Mouse (Mus musculus): ENCODE measurements around the gene Zfp423. TPM values are rescaled to one million over a fixed set of nuclear protein-coding genes. Genes with fewer than 3 reads are reported as not detected.

Zfp423 gene
- polyA plus RNA-seq, 1 experiment from 2014 or later: 40.3 TPM

GRCm38 (mm10) chr8:87734902-87735301 is 224.5 kb downstream of the Zfp423 start:
- H3K9ac ChIP-seq (ENCODE audit: low read length): no peak overlapping the region
- H3K9me3 ChIP-seq (ENCODE audit: control insufficient read depth, low read length): no peaks in the 10 kb centered on the region
- H3K36me3 ChIP-seq (ENCODE audit: control insufficient read depth, insufficient read depth, low read length): no peaks in the 10 kb centered on the region; the same call in 1 of the 2 replicates
- H3K27me3 ChIP-seq (ENCODE audit: control insufficient read depth, insufficient read depth, low read length): no peaks in the 10 kb centered on the region
- DNase-seq (ENCODE audit: low spot score, missing footprints) (no peak), ATAC-seq (ENCODE audit: low FRiP score) (no peak)
- H3K4me3 ChIP-seq (ENCODE audit: low read depth, low read length): no peak overlapping the region
- 56% methylated on average over 4 of the region's 4 CpGs for whole genome bisulfite sequencing
- no peak overlapping the region for H3K4me2 ChIP-seq
- peak overlapping the region; percentile 1; the same call in 1 of the 2 replicates for H3K27ac ChIP-seq (ENCODE audit: low read depth, low read length)
- peaks cover 25% of the 10 kb centered on the region for H3K4me1 ChIP-seq (ENCODE audit: control insufficient read depth, insufficient read depth, low read length)

- H3K4me2 ChIP-seq: no peak overlapping the region
- no peak for ATAC-seq (ENCODE audit: low FRiP score)
- no peaks in the 10 kb centered on the region for H3K9me3 ChIP-seq (ENCODE audit: control insufficient read depth, low read length)
- 0 out of 2 replicates have a peak overlapping the region, but pooled peaks have one; percentile 1 for H3K27ac ChIP-seq (ENCODE audit: low read depth, low read length)
- no peak overlapping the region for H3K9ac ChIP-seq (ENCODE audit: low read length)
- 72% methylated on average over 7 of the region's 7 CpGs for WGBS
- H3K27me3 ChIP-seq (ENCODE audit: control insufficient read depth, insufficient read depth, low read length): no peaks in the 10 kb centered on the region
- H3K4me3 ChIP-seq (ENCODE audit: low read depth, low read length): no peak overlapping the region
- peaks cover 25% of the 10 kb centered on the region for H3K4me1 ChIP-seq (ENCODE audit: control insufficient read depth, insufficient read depth, low read length)
- no peaks in the 10 kb centered on the region; the same call in 1 of the 2 replicates for H3K36me3 ChIP-seq (ENCODE audit: control insufficient read depth, insufficient read depth, low read length)
- DNase-seq (ENCODE audit: low spot score, missing footprints): no peak
These were observed 224.9 kb downstream of the Zfp423 start for GRCm38 (mm10) chr8:87734496-87734895.

- Histone ChIP-seq H3K36me3 (ENCODE audit: control insufficient read depth, insufficient read depth, low read length) (peaks cover 2% of the 10 kb centered on the region; the same call in 1 of the 2 replicates), H3K27ac (ENCODE audit: low read depth, low read length) (no peak overlapping the region), H3K4me3 (ENCODE audit: low read depth, low read length) (no peak overlapping the region), H3K9me3 (ENCODE audit: control insufficient read depth, low read length) (no peaks in the 10 kb centered on the region), H3K4me1 (ENCODE audit: control insufficient read depth, insufficient read depth, low read length) (peaks cover 8% of the 10 kb centered on the region), H3K27me3 (ENCODE audit: control insufficient read depth, insufficient read depth, low read length) (no peaks in the 10 kb centered on the region), H3K4me2 (no peak overlapping the region), H3K9ac (ENCODE audit: low read length) (no peak overlapping the region)
- ATAC-seq (ENCODE audit: low FRiP score) (no peak), DNase-seq (ENCODE audit: low spot score, missing footprints) (no peak)
- WGBS: 96% methylated on average over 12 of the region's 12 CpGs
These were observed 228.3 kb downstream of the Zfp423 start for GRCm38 (mm10) chr8:87731062-87731461.

GRCm38 (mm10) chr8:87723015-87723414 is 236.4 kb downstream of the Zfp423 start:
- Histone ChIP-seq H3K4me2 (no peak overlapping the region), H3K9ac (ENCODE audit: low read length) (no peak overlapping the region), H3K4me3 (ENCODE audit: low read depth, low read length) (no peak overlapping the region), H3K4me1 (ENCODE audit: control insufficient read depth, insufficient read depth, low read length) (peaks cover 26% of the 10 kb centered on the region), H3K36me3 (ENCODE audit: control insufficient read depth, insufficient read depth, low read length) (no peaks in the 10 kb centered on the region), H3K27me3 (ENCODE audit: control insufficient read depth, insufficient read depth, low read length) (no peaks in the 10 kb centered on the region), H3K9me3 (ENCODE audit: control insufficient read depth, low read length) (no peaks in the 10 kb centered on the region), H3K27ac (ENCODE audit: low read depth, low read length) (no peak overlapping the region; the same call in 1 of the 2 replicates)
- no peak for DNase-seq (ENCODE audit: low spot score, missing footprints)
- ATAC-seq (ENCODE audit: low FRiP score): no peak
- WGBS: 77% methylated on average over 8 of the region's 8 CpGs

GRCm38 (mm10) chr8:87719137-87719815 is 240.1 kb downstream of the Zfp423 start:
- Histone ChIP-seq H3K27ac (ENCODE audit: low read depth, low read length) (peak overlapping the region; percentile 62), H3K4me1 (ENCODE audit: control insufficient read depth, insufficient read depth, low read length) (peaks cover 48% of the 10 kb centered on the region), H3K4me3 (ENCODE audit: low read depth, low read length) (no peak overlapping the region), H3K4me2 (no peak overlapping the region), H3K9ac (ENCODE audit: low read length) (peak overlapping the region; percentile 0; the same call in 1 of the 2 replicates), H3K9me3 (ENCODE audit: control insufficient read depth, low read length) (no peaks in the 10 kb centered on the region), H3K36me3 (ENCODE audit: control insufficient read depth, insufficient read depth, low read length) (no peaks in the 10 kb centered on the region), H3K27me3 (ENCODE audit: control insufficient read depth, insufficient read depth, low read length) (no peaks in the 10 kb centered on the region)
- ATAC-seq (ENCODE audit: low FRiP score) (no peak), DNase-seq (ENCODE audit: low spot score, missing footprints) (no peak)
- WGBS: 52% methylated on average over 27 of the region's 27 CpGs

- Histone ChIP-seq H3K4me1 (ENCODE audit: control insufficient read depth, insufficient read depth, low read length) (peaks cover 45% of the 10 kb centered on the region), H3K4me3 (ENCODE audit: low read depth, low read length) (no peak overlapping the region), H3K27me3 (ENCODE audit: control insufficient read depth, insufficient read depth, low read length) (no peaks in the 10 kb centered on the region), H3K9me3 (ENCODE audit: control insufficient read depth, low read length) (no peaks in the 10 kb centered on the region), H3K27ac (ENCODE audit: low read depth, low read length) (no peak overlapping the region), H3K9ac (ENCODE audit: low read length) (peak overlapping the region; percentile 20), H3K36me3 (ENCODE audit: control insufficient read depth, insufficient read depth, low read length) (no peaks in the 10 kb centered on the region), H3K4me2 (no peak overlapping the region)
- ATAC-seq (ENCODE audit: low FRiP score) (no peak), DNase-seq (ENCODE audit: low spot score, missing footprints) (no peak)
- 80% methylated on average over 5 of the region's 5 CpGs for WGBS
These were observed 241.9 kb downstream of the Zfp423 start for GRCm38 (mm10) chr8:87717445-87717844.

GRCm38 (mm10) chr8:87716726-87717248 is 242.6 kb downstream of the Zfp423 start:
- ATAC-seq (ENCODE audit: low FRiP score): peak; percentile 47

GRCm38 (mm10) chr8:87715731-87716682 is 243.4 kb downstream of the Zfp423 start:
- DNase-seq (ENCODE audit: low spot score, missing footprints) (peak; percentile 99), ATAC-seq (ENCODE audit: low FRiP score) (peak; percentile 86)
- H3K27ac ChIP-seq (ENCODE audit: low read depth, low read length): peak overlapping the region; percentile 84
- H3K4me1 ChIP-seq (ENCODE audit: control insufficient read depth, insufficient read depth, low read length): peaks cover 45% of the 10 kb centered on the region
- no peaks in the 10 kb centered on the region for H3K27me3 ChIP-seq (ENCODE audit: control insufficient read depth, insufficient read depth, low read length)
- no peaks in the 10 kb centered on the region for H3K9me3 ChIP-seq (ENCODE audit: control insufficient read depth, low read length)
- 6% methylated on average over 24 of the region's 24 CpGs for WGBS
- H3K4me2 ChIP-seq: peak overlapping the region; percentile 38
- peak overlapping the region; percentile 45 for H3K9ac ChIP-seq (ENCODE audit: low read length)
- no peaks in the 10 kb centered on the region for H3K36me3 ChIP-seq (ENCODE audit: control insufficient read depth, insufficient read depth, low read length)
- H3K4me3 ChIP-seq (ENCODE audit: low read depth, low read length): peak overlapping the region; percentile 3; the same call in 1 of the 2 replicates

More at GRCm38 (mm10) chr8:87716726-87717248, 242.6 kb downstream of the Zfp423 start:
- DNase-seq (ENCODE audit: low spot score, missing footprints): no peak
- peak overlapping the region; percentile 45 for H3K9ac ChIP-seq (ENCODE audit: low read length)
- H3K36me3 ChIP-seq (ENCODE audit: control insufficient read depth, insufficient read depth, low read length): no peaks in the 10 kb centered on the region
- H3K4me2 ChIP-seq: peak overlapping the region; percentile 38
- no peaks in the 10 kb centered on the region for H3K27me3 ChIP-seq (ENCODE audit: control insufficient read depth, insufficient read depth, low read length)
- peak overlapping the region; percentile 84 for H3K27ac ChIP-seq (ENCODE audit: low read depth, low read length)
- H3K4me3 ChIP-seq (ENCODE audit: low read depth, low read length): 0 out of 2 replicates have a peak overlapping the region, but pooled peaks have one; percentile 3
- 9% methylated on average over 9 of the region's 9 CpGs for WGBS
- peaks cover 45% of the 10 kb centered on the region for H3K4me1 ChIP-seq (ENCODE audit: control insufficient read depth, insufficient read depth, low read length)
- no peaks in the 10 kb centered on the region for H3K9me3 ChIP-seq (ENCODE audit: control insufficient read depth, low read length)

All from midbrain, embryonic 11.5 days (tissue).